ENCODE assay signal across 15 mouse cellular contexts in genomic region chr11:31676661-31677252, GRCm38 (mm10). TPM values are rescaled to one million over a fixed set of nuclear protein-coding genes. Genes with fewer than 3 reads are reported as not detected.
A peak's percentile ranks its signal among the peaks of the same experiment; 100 is the strongest.
DNase-seq lines count a peak whose midpoint lies in the region; ATAC-seq and TF ChIP-seq lines count a peak whose summit lies in the region.
"Had no signal": no experiment of that assay in that cellular context is flagged by ENCODE, and none has a peak within 500 bp of the region (broad histone marks: within the 10 kb centered on the region; RNA-seq: fewer than 3 reads in every experiment).

No protein-coding gene starts in this region.

- H3K9me3 ChIP-seq in heart, embryonic 10.5 days, result no peaks in the 10 kb centered on the region
- no peaks in the 10 kb centered on the region for H3K9me3 ChIP-seq in midbrain, postnatal 0 days (ENCODE audit: low read length)
- H3K9me3 ChIP-seq in midbrain, embryonic 16.5 days (replicated peaks; ENCODE audit: control insufficient read depth, low read length, poor library complexity, severe bottlenecking), result no peaks in the 10 kb centered on the region
- no peaks in the 10 kb centered on the region for H3K9me3 ChIP-seq in liver, embryonic 13.5 days (replicated peaks)
- H3K9me3 ChIP-seq: embryonic facial prominence, embryonic 13.5 days; forebrain, embryonic 10.5 days; kidney, embryonic 15.5 days had no signal

- H3K9ac ChIP-seq in midbrain, postnatal 0 days (replicated peaks; ENCODE audit: low read length, poor library complexity, severe bottlenecking), result no peak overlapping the region
- no peak overlapping the region for H3K9ac ChIP-seq in midbrain, embryonic 16.5 days (ENCODE audit: low read depth, low read length)
- H3K9ac ChIP-seq in liver, embryonic 13.5 days, result no peak overlapping the region
- H3K9ac ChIP-seq: embryonic facial prominence, embryonic 13.5 days; kidney, embryonic 15.5 days; liver, embryonic 14.5 days had no signal

- H3K27me3 ChIP-seq in heart, embryonic 10.5 days (ENCODE audit: insufficient read depth, poor library complexity, severe bottlenecking), result no peaks in the 10 kb centered on the region
- no peaks in the 10 kb centered on the region for H3K27me3 ChIP-seq in midbrain, postnatal 0 days (ENCODE audit: insufficient read depth, low read length)
- no peaks in the 10 kb centered on the region for H3K27me3 ChIP-seq in midbrain, embryonic 16.5 days (ENCODE audit: control insufficient read depth, insufficient read depth, low read depth, low read length)
- H3K27me3 ChIP-seq in liver, embryonic 13.5 days, result no peaks in the 10 kb centered on the region
- H3K27me3 ChIP-seq: embryonic facial prominence, embryonic 13.5 days; kidney, embryonic 15.5 days had no signal

- WGBS in heart, embryonic 10.5 days, result 83% methylated on average over 3 of the region's 3 CpGs
- 94% methylated on average over 3 of the region's 3 CpGs for WGBS in midbrain, postnatal 0 days
- 95% methylated on average over 3 of the region's 3 CpGs for WGBS in midbrain, embryonic 16.5 days
- WGBS in liver, embryonic 13.5 days (ENCODE audit: insufficient replicate concordance), result 81% methylated on average over 3 of the region's 3 CpGs

- no peak for DNase-seq in heart, embryonic 10.5 days (ENCODE audit: low spot score)
- no peak for DNase-seq in heart, adult 9 months (ENCODE audit: low spot score in 2 of 2)
- peak; percentile 27 for DNase-seq in midbrain, postnatal 0 days (ENCODE audit: low spot score)
- peak; percentile 62 for DNase-seq in adipocyte (ENCODE audit: low spot score)
- no peak for DNase-seq in liver, embryonic 13.5 days
- DNase-seq in right cerebral cortex, postnatal 4 days, result no peak
- DNase-seq: heart, adult 11 months; heart, postnatal 14 days; lung, postnatal 14 days had no signal

- TF ChIP-seq CTCF in midbrain, postnatal 0 days (IDR thresholded peaks at IDR 0.05), result no peak

- no peaks in the 10 kb centered on the region for H3K36me3 ChIP-seq in heart, embryonic 10.5 days
- no peaks in the 10 kb centered on the region for H3K36me3 ChIP-seq in midbrain, postnatal 0 days (ENCODE audit: insufficient read depth, low read length)
- no peaks in the 10 kb centered on the region for H3K36me3 ChIP-seq in midbrain, embryonic 16.5 days (ENCODE audit: control insufficient read depth, insufficient read depth, low read length)
- no peaks in the 10 kb centered on the region for H3K36me3 ChIP-seq in liver, embryonic 13.5 days
- H3K36me3 ChIP-seq: embryonic facial prominence, embryonic 13.5 days; forebrain, embryonic 10.5 days; kidney, embryonic 15.5 days had no signal

- 0 out of 2 replicates have a peak overlapping the region, but pooled peaks have one; percentile 39 for H3K27ac ChIP-seq in heart, embryonic 10.5 days
- no peak overlapping the region for H3K27ac ChIP-seq in midbrain, postnatal 0 days (ENCODE audit: low read depth, low read length)
- no peak overlapping the region for H3K27ac ChIP-seq in midbrain, embryonic 16.5 days (ENCODE audit: low read length)
- peak overlapping the region; percentile 12; the same call in 1 of the 2 replicates for H3K27ac ChIP-seq in liver, embryonic 13.5 days
- H3K27ac ChIP-seq: embryonic facial prominence, embryonic 13.5 days; forebrain, embryonic 10.5 days; kidney, embryonic 15.5 days; liver, embryonic 14.5 days had no signal

- H3K4me1 ChIP-seq in heart, embryonic 10.5 days, result peaks cover 4% of the 10 kb centered on the region; the same call in 1 of the 2 replicates
- no peaks in the 10 kb centered on the region for H3K4me1 ChIP-seq in midbrain, postnatal 0 days (ENCODE audit: insufficient read depth, low read length)
- peaks cover 10% of the 10 kb centered on the region for H3K4me1 ChIP-seq in midbrain, embryonic 16.5 days (ENCODE audit: control insufficient read depth, insufficient read depth, low read length)
- peaks cover 43% of the 10 kb centered on the region for H3K4me1 ChIP-seq in liver, embryonic 13.5 days (replicated peaks)
- H3K4me1 ChIP-seq: embryonic facial prominence, embryonic 13.5 days had no signal

- no peak overlapping the region for H3K4me3 ChIP-seq in heart, embryonic 10.5 days
- no peak overlapping the region for H3K4me3 ChIP-seq in midbrain, postnatal 0 days (ENCODE audit: low read depth, low read length)
- no peak overlapping the region for H3K4me3 ChIP-seq in midbrain, embryonic 16.5 days (ENCODE audit: low read depth, low read length)
- no peak overlapping the region for H3K4me3 ChIP-seq in liver, embryonic 13.5 days (replicated peaks)
- H3K4me3 ChIP-seq: embryonic facial prominence, embryonic 13.5 days; forebrain, embryonic 10.5 days; kidney, embryonic 15.5 days had no signal

- no peak for ATAC-seq in midbrain, postnatal 0 days (ENCODE audit: low FRiP score)
- no peak for ATAC-seq in midbrain, embryonic 16.5 days
- no peak for ATAC-seq in liver, embryonic 13.5 days (ENCODE audit: low read depth)
- ATAC-seq: inflammation-experienced regulatory T-cells, adult 6 months had no signal

- H3K4me2 ChIP-seq in midbrain, postnatal 0 days (ENCODE audit: low read depth, low read length, poor library complexity, severe bottlenecking), result no peak overlapping the region
- H3K4me2 ChIP-seq in midbrain, embryonic 16.5 days (ENCODE audit: low read length), result no peak overlapping the region
- H3K4me2 ChIP-seq in liver, embryonic 13.5 days, result no peak overlapping the region
- H3K4me2 ChIP-seq: embryonic facial prominence, embryonic 13.5 days; kidney, embryonic 15.5 days had no signal

RNA-seq across cellular contexts. Expression of gene Bod1, which starts 5.1 kb away (rescaled TPM):
- polyA plus RNA-seq in heart, embryonic 10.5 days (2016; fragmentation: Nextera tagmentation; extraction: Ambion mirVana), result 65.5 and 81.7 TPM in 2 replicates
- total RNA-seq in midbrain, postnatal 0 days (2014; rRNA removed), result 91.6 and 129 TPM in 2 replicates
- 126 and 134 TPM in 2 replicates for polyA plus RNA-seq in midbrain, postnatal 0 days (2015; fragmentation: Nextera tagmentation; extraction: Ambion mirVana)
- 126 and 134 TPM in 2 replicates for polyA plus RNA-seq in midbrain, embryonic 16.5 days (2015; fragmentation: Nextera tagmentation; extraction: Ambion mirVana)
- 14.5 and 15.8 TPM in 2 replicates for polyA plus RNA-seq in liver, embryonic 13.5 days (2015; fragmentation: Nextera tagmentation; extraction: Ambion mirVana)

Comparison
In these comparisons a context has a peak if more than half of its experiments do, and no peak if none do; other contexts are left out.
1. DNase-seq: peak in midbrain, postnatal 0 days (single experiment) and adipocyte (single experiment); none in heart, embryonic 10.5 days (single experiment), heart, adult 9 months (0 of 2), liver, embryonic 13.5 days (single experiment) and right cerebral cortex, postnatal 4 days (single experiment).
2. H3K27ac ChIP-seq: peak in heart, embryonic 10.5 days (single experiment) and liver, embryonic 13.5 days (single experiment); none in midbrain, postnatal 0 days (single experiment) and midbrain, embryonic 16.5 days (single experiment).